Mouse (Mus musculus) fat pad, adult 2 months (tissue): ENCODE measurements around the gene Frmd5.

ENCODE experiments used
- DNase-seq: peaks from one replicate; pipeline ENCODE4 v3.0.0-alpha.2; 2011; ENCODE audit warnings: low read depth, low spot score; ENCODE audit errors: extremely low read depth

The Frmd5 gene

DNA sequence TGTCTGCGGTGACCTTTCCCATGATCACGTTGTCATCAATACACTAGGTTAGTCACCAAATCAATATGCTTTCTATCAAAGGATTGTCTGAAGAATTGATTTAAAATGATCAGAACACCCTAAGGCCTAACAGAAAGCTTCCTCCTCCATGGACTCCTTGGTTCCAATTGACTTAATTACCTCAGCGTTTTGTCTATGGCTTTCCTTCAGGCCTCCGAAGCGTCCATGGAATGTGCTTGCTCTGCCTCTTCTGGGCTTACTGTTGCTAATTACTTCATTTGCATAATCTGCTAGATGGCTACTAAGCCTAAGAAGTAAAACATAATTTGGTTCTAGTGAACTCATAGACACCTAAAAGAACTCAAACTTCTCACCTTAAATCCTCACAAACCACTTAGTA lies 42.0 kb downstream of the Frmd5 start:
- DNase-seq = no peak

DNA sequence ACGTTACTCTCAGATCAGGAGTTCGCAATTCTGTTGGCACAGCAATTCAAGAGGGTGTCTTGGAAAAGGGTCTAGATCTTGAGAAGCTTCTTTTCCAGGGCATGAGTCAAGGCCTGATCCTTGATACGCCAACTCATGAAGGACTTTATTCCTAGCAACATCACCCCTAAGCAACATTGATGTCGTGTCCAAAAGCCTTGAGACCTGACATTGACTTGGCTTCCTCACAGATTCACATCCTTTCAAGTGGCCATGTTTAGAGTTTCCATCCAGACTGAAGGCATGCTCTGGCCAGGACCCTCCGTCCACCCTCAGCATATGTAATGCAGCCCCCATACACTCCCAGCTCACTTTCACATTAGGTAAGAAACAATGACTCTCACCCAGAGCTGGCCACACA lies 45.0 kb downstream of the Frmd5 start:
- DNase-seq = no peak

DNA sequence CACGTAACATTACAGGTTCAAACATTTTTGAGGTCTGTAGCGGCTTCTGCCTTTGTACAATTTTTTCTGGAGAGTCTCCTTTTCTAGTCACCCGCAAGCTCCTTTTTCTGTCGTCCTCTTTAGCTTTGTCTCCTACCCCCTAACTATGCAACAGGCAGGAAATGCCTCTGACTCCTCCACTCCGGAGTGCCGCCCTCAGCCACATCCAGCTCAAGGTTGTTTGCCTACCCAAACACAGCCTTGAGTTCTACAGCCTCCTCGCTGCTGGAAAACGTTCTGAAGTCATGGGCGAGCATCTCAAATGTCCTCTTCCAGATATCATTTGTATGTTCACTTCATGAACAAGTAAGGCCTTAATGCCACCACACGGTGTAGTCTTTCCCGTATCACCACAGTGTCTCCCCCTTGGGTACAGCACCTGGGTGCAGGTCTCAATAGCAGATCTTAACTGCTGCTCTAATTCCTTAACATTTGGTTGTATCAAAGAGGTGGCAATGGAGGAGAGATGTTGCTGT lies 45.5 kb downstream of the Frmd5 start:
- no peak for DNase-seq

DNA sequence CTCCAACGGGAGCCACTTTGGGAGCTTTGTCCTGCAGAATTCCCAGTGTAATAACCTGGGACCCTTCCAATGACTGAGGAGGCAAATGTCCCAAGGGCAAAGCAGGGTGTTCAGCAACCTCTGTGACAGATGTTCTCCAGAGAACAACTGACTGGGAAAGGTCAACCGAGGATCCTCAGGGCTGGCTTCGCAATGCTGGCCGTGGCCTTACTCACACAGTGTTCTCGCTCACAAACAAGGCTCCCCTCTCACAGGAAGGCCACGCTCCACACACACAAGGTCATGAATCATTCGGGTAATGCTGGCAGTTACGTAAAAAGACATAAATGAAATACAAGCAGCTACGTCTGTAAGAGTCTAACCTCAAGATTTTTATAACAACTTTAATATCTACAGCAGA lies 46.2 kb downstream of the Frmd5 start:
- no peak for DNase-seq

DNA sequence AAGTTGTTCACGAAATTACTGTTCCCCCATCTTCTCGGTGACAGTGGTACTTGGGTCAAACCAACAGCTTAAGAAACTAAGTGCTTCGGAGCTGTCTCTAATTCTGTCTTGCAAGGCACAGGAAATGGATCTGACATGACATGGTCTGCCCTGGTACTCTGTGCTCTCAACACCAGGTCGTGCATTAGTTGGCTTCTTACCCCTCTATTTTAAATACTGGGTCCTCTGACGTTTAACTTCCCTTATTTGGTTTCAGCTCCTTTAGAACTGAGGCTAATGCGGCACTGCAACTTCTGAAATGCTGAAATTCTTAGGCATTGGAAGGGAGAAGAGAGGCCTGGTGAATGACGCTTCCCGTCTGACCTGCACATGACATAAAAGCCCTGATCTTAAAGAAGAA lies 48.6 kb downstream of the Frmd5 start:
- no peak for DNase-seq

DNA sequence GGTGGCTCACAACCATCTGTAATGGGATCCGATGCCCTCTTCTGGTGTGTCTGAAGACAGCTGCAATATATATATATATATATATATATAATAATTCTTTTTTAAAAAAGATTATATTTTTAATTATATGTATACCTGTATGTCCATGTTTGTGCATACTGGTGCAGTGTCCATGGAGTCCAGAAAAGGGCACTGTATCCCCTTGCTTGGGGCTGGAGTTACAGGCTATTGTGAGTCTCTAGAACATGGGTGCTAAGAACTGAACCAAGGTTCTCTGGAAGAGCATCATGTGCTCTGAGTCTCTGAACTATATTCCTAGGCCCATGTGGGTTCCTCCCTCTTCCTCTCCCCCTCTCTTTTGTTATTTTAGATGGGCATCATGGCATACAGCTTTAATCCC lies 50.6 kb downstream of the Frmd5 start:
- DNase-seq = no peak

DNA sequence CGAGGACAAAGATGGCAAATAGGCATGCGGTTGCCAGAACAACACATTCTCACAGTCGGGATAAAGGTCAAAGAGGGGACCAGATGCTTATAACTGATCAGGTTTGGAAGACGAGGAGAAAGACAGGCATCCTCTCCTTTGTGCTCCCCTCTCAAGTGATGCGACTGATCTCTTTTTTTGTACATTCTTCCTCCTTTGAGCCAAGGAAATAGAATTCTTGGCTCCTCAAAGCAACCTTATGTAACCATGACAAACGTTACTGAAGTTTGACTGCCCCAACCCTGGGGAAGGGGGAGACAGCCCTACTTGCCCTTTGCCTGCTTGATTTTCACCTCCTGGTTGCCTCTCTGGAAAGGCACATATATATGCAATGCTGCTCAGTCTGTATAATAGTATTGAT lies 51.8 kb downstream of the Frmd5 start:
- no peak for DNase-seq

DNA sequence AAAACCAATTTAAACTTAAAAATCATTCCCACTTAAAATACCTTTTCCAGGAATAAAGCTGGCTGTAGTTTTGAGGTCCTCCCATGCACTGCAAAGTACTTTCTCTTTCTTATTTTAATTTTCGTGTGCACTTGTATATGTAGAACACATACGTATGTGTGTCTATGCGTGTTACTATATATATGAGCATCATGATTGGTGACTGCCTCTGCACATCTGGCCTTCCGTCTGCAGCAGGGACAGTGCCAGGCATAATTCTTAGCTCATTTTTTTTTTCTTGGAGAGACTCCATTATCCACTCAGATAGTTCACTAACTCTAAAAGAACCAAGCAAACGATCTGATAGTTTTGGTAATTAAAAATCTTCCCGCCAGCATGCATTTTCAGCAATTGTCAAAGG lies 56.8 kb downstream of the Frmd5 start:
- DNase-seq = no peak

DNA sequence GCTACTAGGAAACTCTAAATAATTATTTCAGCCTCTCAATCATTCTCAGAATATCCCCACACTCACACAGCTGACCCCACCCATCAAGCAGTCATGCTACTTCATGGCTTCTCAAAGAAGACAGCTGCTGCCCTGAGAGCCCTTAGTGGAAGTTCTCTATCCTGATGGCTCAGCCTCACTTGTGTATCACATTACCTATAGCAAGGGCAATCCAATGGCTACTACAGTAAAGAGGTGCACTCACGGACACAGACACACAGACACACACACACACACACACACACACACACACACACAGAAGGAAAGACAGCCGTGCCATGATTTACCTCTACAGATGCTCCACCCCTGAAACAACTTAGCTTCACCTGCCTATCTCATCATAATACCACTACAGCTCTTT lies 65.7 kb downstream of the Frmd5 start:
- no peak for DNase-seq

DNA sequence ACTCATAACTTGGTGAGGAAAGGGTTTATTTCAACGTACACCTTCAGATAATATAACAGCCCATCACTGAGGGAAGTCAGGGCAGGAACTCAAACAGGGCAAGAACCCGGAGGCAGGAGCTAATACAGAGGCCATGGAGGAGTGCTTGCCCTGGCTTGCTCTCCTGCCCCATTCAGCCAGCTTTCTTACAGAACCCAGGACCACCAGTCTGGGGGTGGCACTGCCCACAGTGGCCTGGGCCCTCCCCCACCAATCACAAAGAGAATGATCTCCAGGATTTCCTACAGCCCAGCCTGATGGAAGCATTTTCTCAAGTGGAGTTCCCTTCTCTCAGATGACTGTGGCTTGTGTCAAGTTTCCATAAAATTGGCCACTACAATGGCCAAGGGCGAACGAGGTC lies 67.5 kb downstream of the Frmd5 start:
- DNase-seq = no peak

DNA sequence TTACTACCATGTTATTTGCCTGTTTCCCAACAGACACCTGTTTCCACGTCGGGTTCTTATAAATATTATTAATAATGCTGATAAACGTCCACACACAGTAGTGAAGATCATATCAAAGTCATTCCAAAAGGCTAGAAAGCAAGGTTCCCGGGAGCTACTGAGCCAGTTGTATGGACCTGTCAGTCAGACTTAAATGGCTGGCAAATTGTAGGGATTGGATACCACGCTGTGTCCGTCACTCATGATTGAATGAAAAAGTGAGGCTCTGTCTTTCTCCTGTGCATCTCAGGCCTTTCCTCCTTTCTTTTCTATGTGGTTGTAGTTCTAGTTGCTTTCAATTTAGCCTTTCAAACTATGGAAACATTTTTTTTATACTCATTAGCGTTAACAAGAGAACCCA lies 73.5 kb downstream of the Frmd5 start:
- no peak for DNase-seq

DNA sequence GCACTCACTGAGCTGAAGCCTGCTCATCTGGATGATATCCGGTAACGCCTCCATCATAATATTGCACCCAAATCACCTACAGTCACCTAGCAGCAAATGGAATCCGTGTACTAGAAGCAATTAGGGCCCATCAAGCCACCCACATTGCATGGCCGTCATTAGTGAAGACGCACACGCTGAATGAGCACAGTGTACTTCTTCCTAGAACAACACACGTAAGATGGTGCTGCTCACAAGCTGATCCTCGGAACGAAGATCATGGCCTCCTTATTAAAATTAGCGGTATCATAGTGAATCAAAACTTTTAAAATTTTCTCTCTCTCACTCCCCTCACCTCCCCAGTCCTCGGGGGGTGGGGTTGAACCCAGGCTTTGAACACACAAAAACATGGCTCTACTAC lies 76.4 kb downstream of the Frmd5 start:
- DNase-seq = no peak

DNA sequence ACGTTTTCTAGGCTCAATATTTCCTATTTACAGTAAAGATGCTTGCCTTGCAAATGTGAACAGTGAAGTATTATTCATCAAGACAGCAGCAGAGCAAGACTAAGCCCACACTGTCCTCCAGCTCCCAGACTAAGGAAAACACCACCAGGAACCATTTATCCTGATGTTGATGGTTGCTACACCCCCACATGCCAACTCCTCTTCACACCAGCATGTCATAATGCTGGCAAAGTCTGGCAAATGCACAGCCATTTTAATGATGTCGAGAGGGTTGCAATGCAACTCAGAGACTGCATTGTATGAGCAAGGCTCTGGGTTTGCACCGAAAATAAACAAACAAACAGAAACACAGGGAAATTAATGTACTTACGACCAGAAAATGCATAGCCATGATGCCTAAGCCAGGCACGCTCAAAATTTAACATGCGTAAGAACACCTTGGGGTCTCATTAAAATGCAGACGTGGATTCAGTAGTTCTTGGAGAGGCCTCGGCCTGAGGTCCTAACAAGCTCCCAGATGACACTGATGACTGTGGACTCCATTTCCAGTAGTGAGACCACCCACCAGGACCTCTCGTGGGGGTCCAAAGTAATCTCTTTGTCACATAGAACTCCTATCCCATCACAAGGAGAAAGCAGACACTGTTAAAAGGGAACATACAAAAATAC lies 77.8 kb downstream of the Frmd5 start:
- no peak for DNase-seq

DNA sequence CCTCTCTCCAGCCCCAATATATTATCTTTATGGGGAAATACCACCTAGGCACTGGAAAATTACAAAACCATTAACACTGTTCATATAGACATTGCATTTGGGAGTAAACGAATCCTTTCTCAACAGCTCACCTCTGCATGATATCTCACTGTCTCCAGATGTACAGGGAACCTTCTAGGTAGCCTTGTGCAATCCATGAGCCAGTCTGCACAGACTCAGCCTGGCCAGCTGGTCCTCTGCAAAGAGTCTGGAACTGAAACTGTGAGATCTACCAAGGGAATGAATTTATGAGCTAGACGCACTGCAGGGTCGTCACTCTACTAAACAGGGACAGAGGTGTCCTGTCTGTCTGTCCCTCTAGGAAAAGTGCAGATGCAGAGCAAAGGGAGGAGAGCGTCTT lies 82.0 kb downstream of the Frmd5 start:
- no peak for DNase-seq

DNA sequence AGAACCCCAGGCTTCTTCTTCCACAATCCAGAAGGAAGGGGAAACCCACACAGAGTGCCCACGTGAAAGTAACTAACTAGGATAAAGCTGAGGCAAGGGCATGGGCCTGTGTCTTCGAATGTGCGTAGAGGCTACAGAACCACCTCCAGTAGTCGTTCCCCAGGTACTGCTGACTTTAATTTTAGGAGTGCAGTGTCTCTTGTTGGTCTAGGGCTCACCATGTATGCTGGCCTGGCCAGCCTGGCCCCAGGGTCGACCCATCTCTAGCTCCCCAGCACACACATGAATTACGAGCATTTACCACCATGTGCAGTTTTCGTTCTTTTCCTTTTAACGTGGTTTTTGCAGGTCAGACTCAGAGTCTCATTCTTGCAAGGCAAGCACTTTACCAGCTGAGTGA lies 83.1 kb downstream of the Frmd5 start:
- no peak for DNase-seq

DNA sequence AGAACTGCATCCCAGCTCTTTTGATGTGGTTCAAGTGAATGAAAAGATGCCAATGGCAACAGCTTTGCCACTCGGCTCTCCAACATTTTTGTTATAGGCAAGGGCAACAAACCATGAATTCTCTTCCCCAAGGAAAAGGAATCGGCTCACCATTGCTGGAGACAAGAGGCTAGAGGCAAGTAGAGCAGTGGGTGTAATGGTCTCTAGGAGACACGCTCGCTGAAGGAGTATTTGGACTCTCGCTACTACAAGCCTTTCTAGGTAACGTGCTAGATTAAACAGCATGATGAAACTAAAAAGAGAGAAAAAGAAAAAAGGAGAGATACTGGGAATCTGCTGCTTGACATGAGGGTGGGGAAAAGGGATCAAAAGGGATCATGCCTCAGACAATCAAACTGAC lies 87.9 kb downstream of the Frmd5 start:
- no peak for DNase-seq

DNA sequence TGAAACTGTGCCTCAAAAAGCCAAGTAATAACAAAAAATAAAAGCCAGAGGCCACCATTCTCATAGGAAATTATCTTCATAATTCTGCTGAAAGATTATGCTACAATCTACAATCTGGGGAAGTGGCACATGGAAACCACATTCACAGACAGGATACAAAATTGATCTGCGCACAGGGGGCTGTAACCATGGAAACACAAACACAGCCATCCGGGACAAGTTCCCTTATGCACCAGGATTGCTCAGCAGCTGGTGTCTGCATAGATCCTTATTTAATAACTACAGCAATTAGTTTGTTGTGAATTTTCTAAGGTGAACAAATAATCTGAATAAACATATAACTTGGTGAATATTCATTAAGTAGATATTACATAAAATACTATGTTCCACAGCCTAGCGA lies 89.8 kb downstream of the Frmd5 start:
- DNase-seq = no peak

DNA sequence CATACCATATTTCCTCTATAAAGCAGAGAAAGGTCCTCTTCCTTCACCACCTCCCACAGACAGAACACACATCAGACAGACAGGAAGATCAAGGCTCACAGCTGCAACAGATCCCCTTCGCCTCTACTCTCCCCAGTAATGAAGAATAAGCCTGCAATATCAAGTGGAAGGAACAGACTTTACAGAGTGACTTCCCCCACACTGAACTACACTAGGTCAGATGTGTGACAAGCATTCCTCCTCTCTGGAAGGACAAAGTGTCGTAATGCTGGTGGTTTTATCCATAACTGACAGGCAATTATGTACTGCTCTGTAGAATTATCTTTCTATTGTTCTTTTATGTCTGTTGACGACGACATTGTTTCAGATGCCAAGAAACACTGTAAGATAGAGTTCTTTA lies 93.3 kb downstream of the Frmd5 start:
- no peak for DNase-seq

DNA sequence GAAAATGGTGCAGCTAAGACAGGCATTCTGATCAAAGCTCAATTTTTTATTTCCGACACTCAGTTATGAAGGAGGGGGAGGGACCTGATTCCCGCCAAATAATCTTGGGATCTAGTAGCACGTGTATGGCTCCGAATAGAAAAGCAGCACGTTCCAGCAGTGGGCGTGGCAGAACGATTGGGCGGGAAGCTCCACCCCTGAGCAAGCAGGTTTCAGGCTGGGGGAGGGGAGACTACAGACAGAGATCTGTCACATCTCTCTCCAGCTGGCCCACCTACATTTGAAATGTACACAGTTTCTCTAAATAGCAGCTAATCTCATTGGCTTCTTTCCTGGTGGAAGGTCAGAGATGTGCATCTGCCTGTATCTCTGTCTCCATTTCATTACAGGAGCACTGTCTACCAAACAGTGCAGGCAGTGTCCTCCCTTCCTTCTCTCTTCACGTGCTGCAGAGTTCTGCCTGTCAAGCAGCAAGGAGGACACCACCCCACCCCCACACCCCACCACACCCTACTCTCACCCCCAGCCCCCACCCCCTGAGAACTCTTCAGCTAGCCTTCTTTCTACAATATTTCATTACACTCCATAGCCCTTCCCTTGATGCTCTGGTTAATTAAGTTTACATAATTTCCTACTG lies 95.0 kb downstream of the Frmd5 start:
- no peak for DNase-seq

DNA sequence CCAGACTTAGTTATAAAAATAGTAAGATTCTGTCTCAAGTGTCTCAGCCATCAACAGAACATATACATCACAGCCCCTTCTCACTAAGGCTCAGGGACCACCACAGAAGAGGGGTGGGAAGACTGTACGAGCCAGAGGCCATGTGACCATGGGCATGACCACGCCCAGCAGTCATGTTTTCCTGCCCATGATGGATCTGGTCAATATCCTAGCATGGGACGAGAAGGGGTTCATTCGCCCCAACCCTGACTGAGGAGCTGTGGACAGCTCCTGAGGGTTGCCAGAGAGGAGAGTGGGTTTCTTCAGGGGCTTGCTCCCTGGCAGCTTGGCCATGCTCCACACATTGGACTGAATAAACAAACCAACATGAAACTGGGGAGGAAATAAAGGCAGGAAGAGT lies 97.8 kb downstream of the Frmd5 start:
- no peak for DNase-seq

DNA sequence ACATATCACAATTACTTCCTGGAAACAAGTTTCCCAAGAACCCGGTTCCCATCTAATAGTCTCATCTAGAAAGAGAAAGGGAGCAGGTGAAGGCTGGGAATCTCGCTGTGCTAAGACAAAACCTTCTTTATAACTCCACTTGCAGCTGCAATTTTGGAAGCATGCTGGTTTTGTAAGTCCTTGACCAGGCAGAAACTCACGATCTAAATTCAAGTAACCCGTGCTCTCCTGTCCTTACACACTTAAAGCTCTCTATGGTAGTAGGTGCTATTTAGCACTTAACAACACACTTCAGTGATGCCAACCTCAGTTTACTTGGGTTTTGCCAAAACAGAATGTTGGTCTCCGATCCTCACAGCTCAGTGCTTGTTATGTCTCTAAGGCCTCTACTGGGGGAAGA lies 99.4 kb downstream of the Frmd5 start:
- DNase-seq = no peak

DNA sequence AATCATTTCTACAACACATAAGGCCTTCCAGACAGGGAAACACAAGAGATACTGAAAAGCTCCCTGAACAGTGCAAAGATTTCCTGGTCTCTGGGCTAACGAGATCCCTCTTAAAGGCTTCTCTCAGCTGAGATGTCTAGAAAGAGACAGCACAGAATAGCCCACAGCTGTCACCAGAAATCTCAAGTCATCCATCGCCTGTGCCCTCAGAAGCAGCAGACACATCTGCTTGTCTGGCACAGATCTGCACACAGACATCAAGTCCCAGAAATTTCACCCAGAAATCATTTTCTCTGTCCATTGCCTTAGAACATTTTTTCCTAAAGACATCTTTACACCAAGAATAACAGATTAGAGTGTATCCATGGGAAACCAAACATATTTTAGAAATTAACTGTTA lies 101.1 kb downstream of the Frmd5 start:
- DNase-seq = no peak

DNA sequence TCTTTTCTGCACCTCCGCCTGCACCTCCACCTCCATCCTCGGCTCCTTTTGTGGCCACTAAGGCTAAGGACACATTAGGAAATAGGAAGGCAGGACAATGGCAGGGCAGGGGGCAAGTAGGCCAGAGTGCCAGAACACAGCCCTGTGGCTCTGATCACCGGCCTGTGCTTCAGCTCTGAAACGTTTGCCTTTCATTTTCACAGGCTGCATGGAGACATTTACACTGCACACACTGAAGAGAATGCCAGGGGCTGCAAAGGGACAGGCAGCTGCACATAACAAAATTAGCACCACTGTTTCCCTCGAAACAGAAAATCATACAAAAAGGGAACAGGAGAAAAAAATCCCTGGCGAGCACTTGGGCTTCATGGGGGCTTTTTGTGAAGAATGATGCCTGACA lies 107.6 kb downstream of the Frmd5 start:
- no peak for DNase-seq
